Mouse (Mus musculus): ENCODE measurements at regions not wholly inside any gene's neighbourhood (a gene's known extent, or its start where the extent isn't known, plus 50 kb on each side); places are given as distances from the start of the nearest gene placed in this dataset.

DNA sequence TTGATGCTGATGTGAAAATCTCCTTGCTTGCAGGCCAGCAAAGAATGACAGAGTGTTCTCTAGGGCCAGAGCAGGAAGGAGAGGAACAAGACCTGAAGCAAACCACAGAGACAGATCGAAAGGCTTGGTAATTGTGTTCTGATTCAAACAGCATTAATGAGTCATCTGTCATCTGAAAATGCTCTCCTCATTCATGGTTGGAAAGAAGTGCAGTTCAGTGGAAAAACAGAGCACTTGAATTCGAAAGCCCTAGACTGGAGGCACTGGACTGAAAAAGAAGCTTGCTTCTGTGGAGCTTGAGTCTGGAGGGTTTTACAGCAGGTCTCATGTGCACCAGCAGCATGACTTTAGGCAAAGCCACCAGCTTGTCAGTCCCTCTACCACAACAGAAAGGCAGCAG, 374.3 kb upstream of the B430305J03Rik start:
- in situ Hi-C loops (cut with MboI, MseI) = no loop called here

DNA sequence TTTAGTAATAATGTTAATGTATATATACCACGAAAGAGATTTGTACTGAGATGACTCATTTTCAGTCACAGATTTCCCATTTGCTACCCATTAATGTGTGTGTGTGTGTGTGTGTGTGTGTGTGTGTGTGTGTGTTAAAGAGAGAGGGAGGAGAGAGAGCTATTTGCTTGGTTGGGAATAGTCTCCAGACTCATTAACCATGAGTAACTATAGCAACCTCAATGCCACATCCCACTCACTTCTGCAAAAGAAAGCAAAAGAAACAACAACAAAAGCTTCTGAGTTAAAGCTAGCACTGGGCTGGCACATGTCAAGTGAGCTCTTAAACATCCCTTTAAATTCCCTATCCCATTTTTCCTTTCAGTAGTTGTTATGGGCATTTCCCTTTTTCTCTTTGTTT, 372.8 kb upstream of the B430305J03Rik start:
- in situ Hi-C loops (cut with MboI, MseI) = no loop called here

DNA sequence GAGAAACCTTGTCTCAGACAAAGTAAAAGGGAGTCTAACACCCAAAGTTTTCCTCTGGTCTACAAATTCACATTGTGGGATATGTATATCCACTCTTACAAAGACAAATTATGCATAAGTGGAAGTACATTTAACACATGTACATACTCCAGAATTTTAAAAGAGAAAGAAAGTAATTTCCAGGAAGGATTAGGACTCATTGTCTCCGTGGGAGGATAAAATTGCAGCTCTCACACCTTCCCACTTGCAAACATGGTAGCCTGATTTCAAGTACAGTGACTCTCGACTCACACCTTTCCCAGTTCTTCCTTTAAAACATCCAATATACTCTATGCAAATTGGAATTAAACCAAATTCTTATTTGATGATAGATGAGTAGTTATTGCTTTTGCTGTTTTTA, 351.0 kb upstream of the B430305J03Rik start:
- in situ Hi-C loops (cut with MboI, MseI) = no loop called here

DNA sequence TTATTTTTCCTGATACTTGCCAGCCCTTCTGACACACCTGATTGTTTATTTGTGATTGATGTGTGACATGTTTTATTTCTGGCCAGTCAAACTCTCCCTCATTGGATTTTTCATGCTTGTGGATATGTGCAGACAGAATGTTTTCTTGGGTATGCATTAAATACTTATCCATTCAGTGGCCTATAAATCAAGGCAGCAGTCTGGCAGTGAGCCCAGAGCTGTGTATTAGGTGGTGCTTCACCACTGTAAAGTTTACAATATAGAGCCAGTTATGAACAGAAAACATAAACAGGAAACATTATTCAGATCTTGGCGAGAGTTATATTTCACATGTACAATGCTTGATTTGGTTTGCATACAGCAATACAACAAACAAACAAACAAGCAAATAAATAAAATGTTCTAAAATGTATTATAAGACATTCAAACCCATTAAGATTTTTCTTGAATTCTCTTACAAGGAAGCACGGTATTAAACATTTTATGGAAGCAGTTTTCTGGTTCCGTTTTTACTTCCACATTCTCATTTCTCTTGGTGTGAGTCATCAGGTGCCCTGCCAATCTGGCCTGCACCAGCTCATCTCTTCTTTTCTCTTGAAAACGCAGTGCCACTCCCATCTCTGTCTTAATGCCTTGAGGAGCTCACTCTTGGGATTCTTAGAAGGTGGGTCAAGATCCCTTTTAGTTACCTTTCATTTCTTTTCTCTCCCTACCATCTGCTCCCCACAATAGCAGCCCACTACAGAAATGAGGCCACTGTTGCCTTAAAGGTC, 322.4 kb upstream of the B430305J03Rik start:
- in situ Hi-C loops (cut with MboI, MseI) = no loop called here

DNA sequence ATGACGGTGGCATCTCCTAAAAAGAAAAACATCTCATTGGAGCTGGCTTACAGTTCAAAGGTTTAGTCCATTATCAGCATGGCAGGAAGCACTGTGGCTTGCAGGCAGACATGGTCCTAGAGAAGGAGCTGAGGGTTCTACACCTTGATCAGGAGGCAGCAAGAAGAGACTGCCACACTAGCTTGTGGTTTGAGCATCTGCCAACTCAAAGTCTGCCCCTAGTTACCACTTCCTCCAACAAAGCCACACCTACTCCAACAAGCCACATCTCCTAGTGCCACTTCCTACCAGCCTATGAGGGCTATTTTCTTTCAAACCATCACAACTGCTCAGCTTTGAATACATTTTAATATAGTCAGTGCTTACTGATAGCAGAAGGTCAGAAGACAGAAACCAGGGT, 305.1 kb upstream of the B430305J03Rik start:
- in situ Hi-C loops (cut with MboI, MseI) = no loop called here

DNA sequence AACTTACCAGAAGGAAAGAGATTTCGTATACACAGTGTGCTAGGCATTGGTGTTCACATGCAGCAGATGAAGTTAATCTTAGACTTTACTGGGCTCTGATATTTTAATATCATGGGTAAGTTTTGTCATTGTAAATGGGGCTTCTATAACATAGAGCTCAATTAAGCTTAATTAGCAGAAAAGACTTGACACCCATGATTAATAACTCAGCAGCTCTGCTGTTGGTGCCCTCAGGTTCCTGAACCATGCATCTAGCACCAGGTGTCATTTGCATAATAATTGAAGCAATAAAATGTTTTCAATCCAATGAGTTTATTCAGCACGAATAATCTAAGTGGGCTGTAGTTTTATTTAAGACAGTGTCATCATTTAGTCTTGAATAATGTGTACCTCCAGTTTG, 290.4 kb upstream of the B430305J03Rik start:
- in situ Hi-C loops (cut with MboI, MseI) = no loop called here

DNA sequence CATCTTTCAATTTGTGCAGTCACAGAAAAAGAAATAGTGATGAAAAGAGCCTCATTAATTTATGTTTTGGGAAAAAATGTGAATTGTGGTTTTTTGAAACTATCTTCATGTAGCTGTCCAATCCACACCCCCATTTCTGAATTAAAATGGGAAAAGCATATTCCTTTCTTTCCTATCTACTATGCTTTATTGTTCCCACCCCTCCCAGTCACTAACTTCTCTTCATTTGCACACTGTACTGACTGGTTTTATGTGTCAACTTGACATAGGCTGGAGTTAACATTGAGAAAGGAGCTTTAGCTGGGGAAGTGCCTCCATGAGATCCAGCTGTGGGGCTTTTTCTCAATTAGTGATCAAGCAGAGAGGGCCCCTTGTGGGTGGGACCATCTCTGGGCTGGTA, 262.8 kb upstream of the B430305J03Rik start:
- in situ Hi-C loops (cut with MboI, MseI) = no loop called here

DNA sequence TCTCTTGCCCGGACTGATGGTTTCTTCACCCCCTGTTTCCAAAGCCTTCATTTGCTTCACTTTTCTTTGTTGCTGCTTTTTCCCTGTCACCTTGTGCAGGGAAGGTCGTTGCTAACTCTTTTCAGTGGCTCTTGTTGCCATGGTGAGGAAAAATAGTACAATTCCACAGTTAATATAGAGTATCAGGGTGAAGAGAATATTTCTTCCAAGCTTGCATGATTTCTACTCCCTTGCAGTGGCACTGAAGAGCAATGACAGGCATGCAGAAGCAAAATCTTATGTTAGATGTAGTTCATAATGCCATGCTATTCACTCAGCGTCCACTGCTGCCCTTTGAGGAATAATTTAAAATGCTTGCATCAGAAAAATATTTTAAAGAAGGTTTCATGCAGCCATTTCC, 262.3 kb upstream of the B430305J03Rik start:
- in situ Hi-C loops (cut with MboI, MseI) = no loop called here

DNA sequence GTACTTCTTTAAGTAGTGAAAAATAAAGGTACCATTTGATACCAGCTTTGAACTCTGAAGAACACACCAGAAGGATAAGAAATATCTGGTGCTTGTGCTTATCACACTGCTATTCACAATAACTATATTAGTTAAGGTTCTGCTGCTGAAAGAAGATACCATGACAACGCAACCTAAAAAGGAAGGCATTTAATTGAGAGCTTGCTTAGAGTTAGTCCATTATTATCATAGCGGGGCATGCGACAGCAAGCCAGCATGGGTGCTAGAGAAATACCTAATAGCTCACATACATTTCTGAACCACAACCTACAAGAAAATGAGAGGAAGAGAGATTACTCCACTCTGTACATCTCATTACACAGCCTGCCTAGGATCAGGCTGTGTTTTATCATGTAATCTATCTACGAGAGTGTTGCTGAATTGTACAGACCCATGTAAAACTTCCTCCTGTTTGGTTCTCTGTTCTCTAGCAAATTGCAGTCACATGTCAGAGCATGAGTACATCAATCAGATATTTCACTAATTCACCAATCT, 258.3 kb upstream of the B430305J03Rik start:
- in situ Hi-C loops (cut with MboI, MseI) = no loop called here

DNA sequence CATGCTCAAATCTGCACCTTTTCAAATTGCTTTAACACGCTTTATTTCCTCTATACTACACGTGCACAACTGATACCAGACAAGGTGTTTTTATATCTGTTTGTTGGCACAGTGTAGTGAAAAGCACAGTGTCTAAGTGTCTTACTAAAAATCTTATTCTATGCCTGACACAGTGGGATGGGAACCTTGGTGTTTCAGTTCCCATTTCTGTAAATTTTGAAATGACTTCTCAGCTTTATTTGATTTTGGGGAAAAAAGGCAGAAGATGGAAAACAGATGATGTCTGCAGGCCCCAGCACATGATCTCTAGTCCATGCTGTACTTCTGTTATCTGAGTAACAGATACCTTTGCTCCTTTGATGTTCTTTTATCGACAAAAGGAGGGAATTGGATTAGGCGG, 239.7 kb upstream of the B430305J03Rik start:
- in situ Hi-C loops (cut with MboI, MseI) = no loop called here

DNA sequence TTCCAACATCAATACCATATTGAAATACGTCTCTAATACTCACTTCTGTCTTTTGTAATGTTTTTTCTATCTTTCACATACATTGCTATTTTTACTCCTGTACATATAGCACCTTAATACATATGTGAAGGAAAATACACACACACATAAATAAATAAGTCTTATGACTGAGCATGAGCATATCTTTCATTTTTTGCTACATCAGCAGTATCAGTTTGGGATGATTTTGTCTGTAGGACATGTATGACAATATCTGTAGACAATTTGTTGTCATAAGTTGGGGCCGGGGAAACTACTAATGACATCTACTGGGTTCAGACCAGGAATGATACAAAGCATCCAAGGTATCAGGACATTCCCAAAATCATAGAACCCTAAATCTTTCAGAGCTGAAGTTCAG, 237.1 kb upstream of the B430305J03Rik start:
- in situ Hi-C loops (cut with MboI, MseI) = no loop called here

DNA sequence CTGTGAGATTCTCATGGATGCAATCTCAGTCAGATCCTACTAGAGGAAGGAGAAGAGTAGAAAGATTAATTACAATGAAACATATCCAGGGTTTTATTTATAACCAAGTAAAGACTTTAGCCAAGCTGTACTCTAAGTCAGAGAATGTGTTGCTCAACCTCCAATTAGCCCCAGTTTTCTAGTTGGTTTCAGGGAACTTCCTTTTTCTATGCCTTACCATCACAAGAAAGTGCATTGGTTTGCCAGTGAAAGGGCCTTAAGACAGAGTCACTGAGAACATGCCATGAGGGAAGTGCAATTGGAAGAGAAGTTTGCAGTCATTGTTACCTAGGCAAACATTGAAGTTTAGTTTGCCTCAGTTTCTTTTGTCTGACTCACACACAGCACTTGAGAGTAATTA, 229.8 kb upstream of the B430305J03Rik start:
- in situ Hi-C loops (cut with MboI, MseI) = no loop called here

DNA sequence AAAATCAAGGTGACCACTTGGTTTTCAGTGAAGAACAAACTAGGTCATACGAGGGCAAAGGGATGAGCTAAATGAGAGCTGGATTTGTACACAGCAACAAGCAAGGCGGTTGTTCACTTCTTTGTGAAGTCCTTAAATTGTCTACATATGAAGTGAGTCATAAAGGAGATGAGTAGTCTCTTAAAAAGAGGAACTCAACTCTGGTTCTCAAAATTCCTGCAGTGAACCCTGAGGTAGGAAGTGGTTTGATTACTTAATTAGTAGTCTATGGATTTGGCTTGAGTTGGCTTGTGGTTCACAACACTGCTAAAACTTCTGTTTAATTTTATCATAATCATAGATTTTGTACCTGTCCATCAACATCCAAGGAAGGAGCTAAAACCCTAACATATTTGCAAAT, 226.6 kb upstream of the B430305J03Rik start:
- in situ Hi-C loops (cut with MboI, MseI) = no loop called here

DNA sequence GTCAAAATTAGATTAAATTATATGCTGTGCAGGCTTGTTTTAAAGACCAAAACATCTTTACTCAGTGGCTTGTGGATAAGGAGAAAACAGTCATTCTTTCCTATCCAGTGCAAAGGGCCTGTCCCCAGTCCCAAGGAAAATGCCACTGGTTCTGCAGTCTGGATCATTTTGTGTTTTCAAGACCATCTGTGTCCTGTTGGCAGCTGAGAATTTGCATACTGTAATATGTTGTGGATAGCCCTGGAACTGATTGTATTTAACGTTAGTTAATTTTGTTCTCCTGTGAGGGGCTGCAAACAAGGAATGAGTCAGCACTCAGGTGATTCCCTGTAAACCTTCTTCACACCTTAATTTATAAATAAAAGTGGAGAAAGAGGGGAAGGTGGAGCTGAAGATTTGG, 217.9 kb upstream of the B430305J03Rik start:
- in situ Hi-C loops (cut with MboI, MseI) = no loop called here

DNA sequence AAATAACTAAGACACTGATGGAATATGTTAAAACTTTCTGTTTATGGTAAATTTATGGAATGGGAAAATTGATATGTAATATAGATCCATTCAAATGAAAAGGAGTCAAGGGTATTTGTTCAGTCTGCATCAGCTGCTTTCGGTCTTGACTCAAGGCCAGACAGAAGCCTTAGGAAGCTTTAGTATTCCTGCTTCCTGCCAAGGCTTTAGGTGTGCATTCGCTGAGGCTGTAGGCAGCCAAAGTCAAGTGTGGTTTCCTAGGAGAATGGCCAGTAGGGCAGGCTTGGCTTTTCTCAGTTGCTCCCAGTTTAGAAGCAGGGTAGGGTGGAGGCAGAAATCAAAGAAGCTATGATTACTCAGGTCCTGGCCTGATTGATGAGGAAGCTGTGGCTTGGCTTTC, 217.2 kb upstream of the B430305J03Rik start:
- in situ Hi-C loops (cut with MboI, MseI) = no loop called here

DNA sequence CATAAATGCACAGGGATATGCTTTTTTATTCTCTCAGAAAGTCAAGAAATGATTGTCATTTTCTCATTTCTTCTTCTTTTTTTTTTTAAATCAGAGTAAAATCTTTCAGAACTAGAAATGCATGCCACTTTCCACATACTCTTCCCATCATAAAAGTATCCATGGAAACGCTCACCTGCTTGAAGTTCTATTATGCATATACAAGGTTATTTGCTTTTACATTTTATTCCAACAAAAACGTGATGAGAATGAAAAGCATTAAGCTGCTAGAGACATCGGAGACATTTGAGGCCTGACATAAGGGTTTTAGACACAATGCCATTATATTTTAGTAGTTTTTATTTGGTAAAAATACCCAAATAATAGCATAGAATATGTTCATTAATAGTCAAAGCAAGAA, 214.5 kb upstream of the B430305J03Rik start:
- in situ Hi-C loops (cut with MboI, MseI) = no loop called here

DNA sequence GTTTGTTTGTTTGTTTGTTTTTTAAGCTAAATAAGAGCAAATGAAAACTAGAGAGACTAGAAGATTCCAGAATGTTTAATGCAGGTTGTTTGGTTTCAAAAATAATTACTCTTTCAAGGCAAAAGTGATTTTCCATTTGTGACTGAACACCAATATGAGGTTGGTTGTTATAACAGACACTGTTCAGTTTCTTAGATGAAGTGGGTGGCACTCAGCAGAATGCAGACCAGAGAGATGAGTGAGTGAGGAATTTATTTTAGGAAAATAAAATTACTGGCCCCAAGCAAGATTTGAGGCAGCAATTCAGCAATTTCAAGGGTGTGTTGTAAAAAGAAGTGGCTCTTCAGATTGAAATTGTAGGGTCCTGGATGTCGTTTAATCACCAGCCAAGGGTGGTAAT, 171.4 kb upstream of the B430305J03Rik start:
- in situ Hi-C loops (cut with MboI, MseI) = no loop called here

DNA sequence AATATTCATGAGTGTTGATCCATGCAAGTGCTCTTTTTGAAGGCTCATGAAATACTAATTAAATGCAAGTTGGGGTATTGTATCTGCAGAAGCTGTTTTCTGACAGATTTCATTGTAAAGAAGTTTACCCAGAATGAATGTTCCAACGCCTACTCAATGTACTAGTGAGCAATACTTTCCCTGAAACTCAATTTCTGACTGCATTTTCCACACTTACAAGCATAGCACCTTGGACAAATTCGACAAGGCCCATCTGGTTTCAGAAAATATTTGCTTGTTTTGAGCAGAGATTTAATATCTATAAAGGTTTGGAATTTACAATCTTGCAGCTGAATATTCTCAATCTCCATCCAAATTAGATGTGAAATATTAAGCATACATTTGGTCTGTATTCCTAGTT, 170.0 kb upstream of the B430305J03Rik start:
- in situ Hi-C loops (cut with MboI, MseI) = no loop called here

DNA sequence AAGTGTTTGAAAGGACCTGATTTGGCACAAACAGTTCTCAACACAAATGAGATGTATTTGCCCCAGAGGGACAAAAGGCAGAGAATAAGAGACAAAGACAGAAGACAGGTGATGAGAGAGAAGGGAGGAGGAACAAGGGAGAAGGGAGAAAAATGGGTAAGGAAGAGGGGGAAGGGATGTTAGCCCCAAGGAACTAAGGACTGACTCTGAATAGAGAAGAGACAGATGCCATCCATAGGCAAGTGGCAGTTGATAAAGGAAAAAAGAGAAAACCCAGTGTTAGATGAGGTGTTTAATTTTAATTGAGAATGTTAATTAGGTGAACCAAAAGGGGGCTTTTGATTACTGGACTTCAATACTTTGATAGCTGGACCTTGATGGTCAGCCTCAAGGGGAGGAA, 137.4 kb upstream of the B430305J03Rik start:
- in situ Hi-C loops (cut with MboI, MseI) = no loop called here

DNA sequence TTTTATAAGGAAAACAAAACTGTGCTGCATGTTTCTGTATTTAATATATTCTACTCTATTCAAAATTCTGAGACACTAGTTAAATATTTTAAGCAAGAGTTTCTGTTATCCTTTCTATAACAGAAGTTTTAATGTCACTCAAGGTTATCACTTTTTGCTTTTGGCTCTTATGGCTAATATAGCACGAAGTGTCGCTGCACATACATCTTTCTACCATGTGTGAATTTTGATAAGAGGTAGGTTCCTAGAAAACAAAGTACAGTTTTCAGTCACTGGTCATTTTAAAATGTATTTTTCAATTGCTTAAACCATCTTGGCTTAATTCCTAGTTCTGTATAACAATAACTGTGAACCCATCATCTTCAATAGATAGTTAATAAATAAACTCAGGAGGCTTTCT, 129.1 kb upstream of the B430305J03Rik start:
- in situ Hi-C loops (cut with MboI, MseI) = no loop called here

DNA sequence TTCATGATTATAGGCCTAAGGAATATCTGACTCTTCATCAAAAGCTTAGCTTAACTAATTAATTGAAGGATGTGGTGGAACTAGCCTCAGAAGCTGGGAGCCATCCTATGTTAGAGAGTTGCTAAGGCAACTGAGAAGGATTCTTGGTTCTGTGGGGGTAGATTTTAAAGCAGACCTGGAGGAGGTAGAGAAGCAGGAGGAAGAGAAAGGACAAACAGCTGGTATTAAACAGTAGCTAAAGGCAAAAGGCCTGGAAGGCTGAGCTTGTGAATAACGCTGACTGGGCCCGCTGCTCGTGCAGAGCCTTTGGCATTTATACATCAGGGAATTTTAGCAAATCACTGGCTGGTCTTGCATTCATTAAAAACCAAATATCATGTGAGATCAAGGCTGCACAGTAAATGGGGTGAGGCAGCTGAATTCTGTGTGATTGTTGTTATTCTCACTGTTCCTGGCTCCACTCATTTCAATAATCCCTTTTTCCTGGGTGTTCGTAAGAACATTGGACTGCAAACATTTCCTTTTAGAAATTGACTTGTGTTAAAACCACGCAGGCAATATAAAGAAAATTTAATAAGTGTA, 121.1 kb upstream of the B430305J03Rik start:
- in situ Hi-C loops (cut with MboI, MseI) = no loop called here

DNA sequence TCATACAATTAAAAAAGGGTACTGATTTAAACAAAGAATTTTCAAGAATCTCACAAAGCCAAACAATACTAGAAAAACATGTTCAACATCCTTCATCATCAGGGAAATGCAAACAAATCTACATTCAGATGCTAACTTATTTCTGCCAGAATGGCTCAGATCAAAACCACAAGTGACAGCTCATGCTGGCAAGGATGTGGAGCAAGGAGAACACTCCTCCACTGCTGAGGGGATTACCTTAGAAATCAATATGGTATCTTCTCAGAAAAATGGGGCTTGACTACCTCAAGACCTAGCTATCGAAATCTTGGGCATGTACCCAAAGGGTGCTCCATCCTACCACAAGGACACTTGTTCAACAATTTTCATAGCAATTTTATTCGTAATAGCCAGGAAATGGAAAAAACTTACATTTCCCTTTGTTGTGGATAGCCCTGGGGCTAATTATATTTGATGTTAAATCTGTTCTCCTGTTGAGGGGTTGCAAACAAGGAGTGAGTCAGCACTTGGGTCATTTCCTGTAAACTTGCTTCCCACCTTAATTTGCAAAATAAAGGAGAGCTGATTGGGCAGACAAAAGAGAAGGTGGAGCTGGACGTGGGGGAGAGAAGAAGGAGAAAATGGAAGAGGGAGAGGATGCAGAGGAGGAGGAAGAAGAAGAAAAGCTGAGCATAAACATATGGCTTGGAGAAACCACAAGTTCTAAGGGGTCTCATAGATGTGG, 113.3 kb upstream of the B430305J03Rik start:
- in situ Hi-C loops (cut with MboI, MseI) = loop anchor here (10.0 kb wide), 1 partner anchor 356 kb away; no protein-coding TSS in a partner anchor

DNA sequence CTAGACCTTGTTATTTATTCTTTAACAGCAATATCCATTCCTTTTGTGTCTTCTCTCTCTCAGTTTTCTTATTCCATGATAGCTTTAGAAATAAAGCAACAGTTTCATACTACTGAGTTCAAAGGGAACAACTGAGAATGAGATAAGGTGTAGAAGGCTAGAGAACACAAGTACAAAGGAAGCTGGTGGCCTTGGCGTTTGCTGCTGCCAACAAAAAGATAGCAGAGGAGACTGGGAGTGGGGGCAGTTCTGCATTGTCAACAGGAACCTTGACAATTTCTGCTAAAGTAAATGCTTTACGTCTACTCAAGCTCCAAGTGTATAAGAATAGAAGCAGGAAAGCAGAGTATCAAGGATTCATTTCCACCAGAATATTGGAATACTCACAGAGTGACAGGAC, 109.3 kb upstream of the B430305J03Rik start:
- in situ Hi-C loops (cut with MboI, MseI) = loop anchor here (10.0 kb wide), 1 partner anchor 360 kb away; no protein-coding TSS in a partner anchor

Data from regulatory T cell (primary cell).